Mouse (Mus musculus) activated CD4-positive, CD25-positive, alpha-beta regulatory T cell, adult 4 months (primary cell): Measurements from ENCODE around the gene Limd1. TPM values are rescaled to one million over a fixed set of nuclear protein-coding genes. Genes with fewer than 3 reads are reported as not detected.
A peak's percentile ranks its signal among the peaks of the same experiment; 100 is the strongest.
"Not testable (repeated sequence)": the region's sequence is repeated elsewhere in the genome, so short reads cannot be mapped to it uniquely, and the experiment has no call there.

Experiments used
- ATAC-seq: one replicate; pipeline ENCODE4 v1.8.0; 2017
- polyA plus RNA-seq, 2 experiments: library from polyadenylated mRNA; unstranded; fragments of 100-300 nt; shearing (Covaris generic); gene quantifications; one replicate each; pipeline ENCODE4 v1.2.1; 2017

Limd1 gene
- 10 to 100 TPM; 31.3 to 38.7 TPM for polyA plus RNA-seq

DNA sequence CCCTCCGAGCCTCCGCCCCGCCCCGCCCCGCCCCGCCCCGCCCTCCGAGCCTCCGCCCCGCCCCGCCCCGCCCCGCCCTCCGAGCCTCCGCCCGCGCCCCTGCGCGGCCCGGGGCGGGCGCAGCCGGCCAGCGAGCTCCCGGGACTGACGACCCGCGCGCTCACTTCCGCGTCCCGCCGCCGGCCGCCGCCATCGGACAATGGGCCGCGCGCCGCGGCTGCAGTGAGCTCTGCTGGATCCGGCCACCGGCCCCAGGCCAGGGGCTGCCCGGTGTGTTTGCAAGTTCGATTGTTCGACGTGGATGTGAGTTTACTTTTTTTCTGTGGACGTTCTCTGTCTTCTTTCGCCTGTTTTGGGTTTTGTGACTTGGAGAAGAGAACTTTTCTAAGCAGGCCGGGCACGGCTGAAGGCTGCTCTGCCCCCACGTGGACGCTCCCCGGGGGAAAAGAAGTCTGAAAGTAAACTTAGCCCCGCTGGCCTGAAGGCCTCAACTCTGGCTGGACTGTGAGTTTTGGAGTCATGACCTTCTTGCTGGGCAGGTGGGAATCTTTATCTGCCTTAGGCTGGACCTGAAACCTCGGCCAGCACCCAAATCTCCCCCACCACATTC, at the start of gene Limd1:
Limd1 (plus strand) TSS at position 121 of the 610 bp plus-strand sequence.
- peak; percentile 62 for ATAC-seq

- no peak for ATAC-seq
Measured at GRCm38 (mm10) chr9:123429863-123430262, 48.6 kb upstream of the Limd1 start.

DNA sequence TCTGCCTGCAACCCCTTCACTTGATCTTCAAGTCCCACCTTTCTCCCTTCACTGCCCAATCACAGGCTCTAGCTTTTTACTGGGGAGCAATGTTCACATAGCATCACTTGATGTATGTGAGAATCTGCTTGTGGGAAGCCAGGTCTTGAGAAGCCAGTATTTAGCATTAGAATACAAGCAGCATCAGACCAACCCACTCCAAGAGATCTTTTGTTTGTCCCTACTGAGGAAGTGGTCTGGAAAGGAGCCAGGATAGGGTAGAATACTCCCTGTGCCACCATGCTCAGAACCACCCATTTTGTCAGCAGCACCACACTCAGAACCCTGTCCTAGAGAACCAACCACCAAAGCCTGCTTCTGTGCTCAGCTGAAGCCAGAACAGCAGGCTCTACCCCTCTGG, 47.5 kb upstream of the Limd1 start:
- ATAC-seq: no peak

DNA sequence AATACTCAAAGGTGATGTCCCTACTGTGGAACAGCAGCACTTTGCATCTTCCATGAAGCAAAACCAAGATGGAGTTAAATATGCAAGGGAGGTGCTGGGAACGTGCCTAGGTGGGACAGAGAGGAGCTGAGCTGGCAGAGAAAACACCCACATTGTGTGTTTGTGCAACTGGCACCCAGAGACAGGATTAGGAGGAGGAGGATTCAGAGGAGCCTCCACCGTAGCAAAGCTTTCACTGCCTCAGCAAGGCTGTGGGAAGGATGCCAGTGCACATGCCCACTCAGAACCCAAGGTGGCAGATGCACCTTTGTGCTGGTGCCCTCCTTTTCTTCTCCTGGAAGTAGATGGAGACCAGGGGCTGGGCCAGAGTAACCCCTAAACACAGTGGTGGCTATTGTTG, 40.3 kb upstream of the Limd1 start:
- ATAC-seq: no peak

GRCm38 (mm10) chr9:123440230-123441058, 38.1 kb upstream of the Limd1 start:
- no peak for ATAC-seq

DNA sequence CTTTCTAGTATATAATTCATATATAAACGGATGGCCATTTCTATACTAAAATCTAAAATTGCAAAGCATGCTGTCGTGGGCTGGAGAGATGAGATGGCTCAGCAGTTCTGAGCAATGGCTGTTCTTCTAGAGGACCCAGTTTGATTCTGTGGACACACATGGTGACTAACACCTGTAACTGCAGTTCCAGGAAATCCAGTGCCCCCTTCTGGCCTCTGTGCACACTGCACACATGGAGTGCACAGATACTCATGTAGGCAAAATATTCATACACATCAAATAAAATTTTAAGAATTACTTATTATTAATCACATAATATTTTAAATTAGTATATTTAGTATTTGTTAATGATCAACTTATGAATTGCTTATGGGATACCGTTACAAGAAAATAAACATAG, 31.4 kb upstream of the Limd1 start:
- not testable (repeated sequence) for ATAC-seq

- no peak for ATAC-seq
Measured at GRCm38 (mm10) chr9:123448594-123448993, 29.9 kb upstream of the Limd1 start.

GRCm38 (mm10) chr9:123450174-123450573, 28.3 kb upstream of the Limd1 start:
- ATAC-seq: peak; percentile 63

GRCm38 (mm10) chr9:123451772-123452171, 26.7 kb upstream of the Limd1 start:
- no peak for ATAC-seq

DNA sequence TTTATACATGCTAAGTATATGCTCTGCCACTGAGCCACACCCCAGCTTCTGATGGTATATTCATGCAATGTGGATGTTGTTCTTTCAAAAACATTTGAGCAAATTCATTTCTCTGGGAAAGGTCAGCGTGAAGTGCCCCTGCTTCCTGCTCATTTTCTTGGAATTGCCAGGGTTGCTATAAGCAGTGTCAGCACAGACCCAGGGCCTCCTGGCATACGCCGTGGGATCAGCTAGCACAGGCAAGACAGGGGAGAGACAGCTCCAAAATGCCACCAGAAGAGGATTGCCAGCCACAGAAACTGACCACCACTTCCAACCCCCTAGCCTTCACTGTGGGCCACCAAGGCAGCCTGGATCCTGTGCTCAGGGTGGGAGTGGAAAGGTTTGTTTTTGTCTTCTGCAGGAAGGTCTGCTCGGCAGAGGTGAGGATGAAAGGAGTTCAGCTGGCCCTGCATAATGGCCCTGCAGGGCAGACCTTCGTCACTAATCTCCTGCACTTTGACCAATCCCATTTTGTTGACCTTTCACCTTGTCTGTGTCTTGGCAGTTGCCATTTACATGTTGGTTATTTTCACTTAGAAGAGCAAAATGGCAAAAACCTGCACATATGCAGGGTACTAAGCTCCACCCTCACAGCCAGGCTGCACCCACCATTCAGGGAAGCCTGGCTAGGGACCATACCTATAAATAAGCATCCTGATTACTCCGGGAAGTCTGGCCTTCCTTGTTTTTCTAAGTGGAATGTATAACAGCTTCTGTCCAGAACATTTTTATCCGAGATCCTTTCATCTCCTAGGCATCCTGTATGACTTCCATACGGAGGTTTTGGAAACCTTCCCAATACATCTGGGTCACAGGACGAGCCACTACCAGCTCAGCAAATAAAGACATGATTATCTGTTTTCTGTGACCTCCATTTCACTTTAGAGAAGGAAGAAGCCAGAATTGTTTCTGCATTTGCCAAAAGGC, 21.6 kb upstream of the Limd1 start:
- ATAC-seq: no peak

GRCm38 (mm10) chr9:123457603-123458002, 20.9 kb upstream of the Limd1 start:
- ATAC-seq: no peak

- no peak for ATAC-seq
Measured at GRCm38 (mm10) chr9:123467141-123467620, 11.3 kb upstream of the Limd1 start.

GRCm38 (mm10) chr9:123468406-123469085, 10.0 kb upstream of the Limd1 start:
- no peak for ATAC-seq

DNA sequence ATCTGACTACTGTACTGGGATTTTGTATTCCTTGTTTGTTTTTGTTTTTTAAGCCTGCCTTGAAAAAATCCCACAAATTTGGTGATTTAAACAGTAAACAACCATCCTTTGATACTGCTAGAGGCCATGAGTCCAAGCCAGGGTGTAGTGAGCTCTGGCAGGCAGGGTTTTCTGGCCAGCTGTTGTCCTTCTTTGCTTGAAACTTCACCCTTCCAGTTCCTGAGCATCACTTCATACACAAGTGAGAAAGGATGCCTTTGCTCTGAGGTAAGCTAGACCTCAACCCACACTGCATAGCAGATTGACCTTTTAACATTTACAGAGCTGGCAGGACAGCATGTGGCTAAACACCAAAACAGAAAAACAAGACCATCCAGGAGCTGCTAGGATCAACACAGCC, 9.4 kb upstream of the Limd1 start:
- ATAC-seq: no peak

DNA sequence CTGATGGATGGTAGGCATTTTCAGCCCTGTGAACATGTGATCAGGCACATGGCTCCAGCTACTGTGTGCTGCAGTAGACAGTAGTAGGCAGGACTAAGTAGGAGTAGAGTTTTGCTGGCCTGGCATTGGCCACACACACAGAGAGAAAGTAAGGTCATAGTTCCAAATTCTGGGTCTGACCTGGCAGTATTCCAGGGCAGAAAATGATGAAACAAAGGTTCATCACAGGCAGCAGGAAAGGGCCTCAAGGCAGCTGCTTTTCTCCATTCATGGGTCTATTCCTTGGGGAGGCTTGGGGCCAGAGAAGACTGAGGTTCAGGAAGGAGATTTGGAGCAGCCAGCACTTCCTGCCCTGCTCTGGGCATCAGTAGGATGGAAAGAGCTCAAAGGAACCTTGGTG, 5.1 kb upstream of the Limd1 start:
- no peak for ATAC-seq

DNA sequence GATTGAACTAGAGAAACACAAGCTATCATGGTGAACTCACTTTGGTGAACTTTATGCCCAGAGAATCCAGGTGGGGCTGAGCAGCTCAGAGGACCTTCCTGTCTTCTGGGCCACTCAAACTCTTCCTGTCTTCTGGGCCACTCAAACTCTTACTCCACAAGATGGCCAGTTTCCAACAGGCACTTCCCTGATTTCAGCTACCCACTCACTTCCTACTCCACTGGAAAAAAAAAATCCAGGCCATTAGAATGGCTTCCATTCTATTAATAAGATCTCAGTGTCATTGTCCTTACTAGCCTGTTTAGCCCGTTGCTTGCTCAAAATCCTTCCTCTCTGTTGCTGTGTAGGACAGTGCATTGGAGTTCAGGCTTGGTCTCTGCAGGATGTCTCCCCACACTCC, 2.9 kb upstream of the Limd1 start:
- no peak for ATAC-seq

DNA sequence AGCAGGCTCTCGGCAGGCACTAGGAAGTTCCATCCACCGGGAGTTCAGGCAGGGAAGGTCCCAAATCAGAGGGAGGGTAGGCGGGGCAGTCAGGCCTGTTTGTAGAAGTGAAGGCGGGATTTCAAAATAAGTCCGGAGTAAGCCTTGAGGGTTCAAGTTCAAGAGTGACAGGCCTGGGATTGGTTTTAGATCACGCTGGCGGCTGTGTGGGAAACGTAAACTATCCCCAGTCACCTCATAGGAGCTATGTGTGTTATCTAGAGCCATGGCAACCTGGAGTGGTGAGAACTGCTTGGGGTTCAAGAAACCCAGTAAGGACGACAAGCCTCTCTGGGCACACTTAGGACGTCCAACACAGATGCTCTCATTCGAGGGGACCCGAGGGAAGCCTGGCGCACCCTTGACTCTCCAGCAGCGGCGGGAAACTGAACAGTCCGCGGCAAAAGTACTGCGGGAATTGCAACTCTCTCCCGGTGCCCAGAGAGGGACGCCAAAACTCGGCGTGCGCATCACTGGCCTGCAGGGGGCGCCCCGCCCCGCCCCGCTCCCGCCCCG, 398 bp upstream of the Limd1 start:
- ATAC-seq: peak; percentile 26

DNA sequence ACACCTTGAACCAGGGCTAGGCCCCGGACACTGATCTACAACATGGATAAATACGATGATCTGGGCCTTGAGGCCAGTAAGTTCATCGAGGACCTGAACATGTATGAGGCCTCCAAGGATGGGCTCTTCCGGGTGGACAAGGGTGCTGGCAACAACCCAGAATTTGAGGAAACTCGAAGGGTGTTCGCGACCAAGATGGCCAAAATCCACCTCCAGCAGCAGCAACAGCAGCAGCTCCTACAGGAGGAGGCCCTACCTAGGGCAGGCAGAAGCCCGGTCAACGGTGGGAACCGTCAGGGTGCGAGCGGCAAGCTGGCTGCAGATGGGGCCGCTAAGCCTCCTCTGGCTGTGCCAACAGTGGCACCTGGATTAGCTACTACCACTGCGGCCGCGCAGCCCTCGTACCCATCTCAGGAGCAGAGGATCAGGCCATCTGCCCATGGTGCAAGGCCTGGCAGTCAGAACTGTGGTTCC, 727 bp downstream of the Limd1 start:
- peak; percentile 19 for ATAC-seq

GRCm38 (mm10) chr9:123479876-123480252, 1.4 kb downstream of the Limd1 start:
- ATAC-seq: no peak

- no peak for ATAC-seq
Measured at GRCm38 (mm10) chr9:123480253-123480921, 1.9 kb downstream of the Limd1 start.

GRCm38 (mm10) chr9:123481136-123481535, 2.6 kb downstream of the Limd1 start:
- ATAC-seq: no peak
